Mouse (Mus musculus) right cerebral cortex, postnatal 14 days (tissue): ENCODE data around the gene 2010111I01Rik.
"Not testable (repeated sequence)": the region's sequence is repeated elsewhere in the genome, so short reads cannot be mapped to it uniquely, and the experiment has no call there.

ENCODE experiments used
- DNase-seq: peaks from one replicate; pipeline ENCODE4 v3.0.0; 2022

Gene 2010111I01Rik

GRCm38 (mm10) chr13:62956776-62957175 is 7.9 kb upstream of the 2010111I01Rik start:
- DNase-seq, result no peak

- DNase-seq, result no peak
Observed at GRCm38 (mm10) chr13:62963358-62963757, 1.3 kb upstream of the 2010111I01Rik start.

GRCm38 (mm10) chr13:62968223-62968622 is 3.5 kb downstream of the 2010111I01Rik start:
- DNase-seq, result no peak

DNA sequence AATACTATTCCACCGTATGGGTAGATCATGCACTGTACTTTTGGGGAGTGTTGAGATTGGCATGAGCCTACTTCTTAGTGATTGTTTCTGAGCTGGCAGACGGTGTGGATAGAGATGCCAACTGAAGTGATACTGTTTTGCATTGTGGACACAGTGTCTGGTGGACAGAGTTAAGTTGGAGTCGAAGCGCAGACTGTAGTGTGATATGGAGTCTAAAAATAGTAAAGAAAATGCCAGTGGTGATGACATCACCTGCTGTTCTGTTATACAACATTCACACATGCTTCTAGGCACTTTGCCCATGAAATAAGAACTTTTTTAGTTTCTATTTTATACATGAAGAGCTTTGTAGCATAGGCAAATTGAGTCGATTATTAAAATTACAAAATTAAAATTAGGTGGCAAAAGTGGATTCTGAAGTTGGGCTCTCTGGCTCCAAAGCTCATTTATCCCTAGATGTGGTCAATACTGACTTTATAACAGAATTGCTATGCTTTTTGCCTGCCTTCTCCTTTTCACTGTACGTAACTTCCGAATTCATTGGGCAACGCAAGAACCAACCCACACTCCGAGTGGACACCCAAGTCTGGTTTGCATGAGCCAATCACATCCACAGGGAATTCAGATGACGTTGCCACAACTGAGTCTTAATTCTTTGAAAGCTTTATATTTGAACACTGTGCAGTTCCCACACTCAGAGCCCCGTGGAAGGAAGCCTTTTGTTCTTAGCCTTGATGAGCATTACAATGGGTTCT is 6.0 kb downstream of the 2010111I01Rik start:
- no peak for DNase-seq

DNA sequence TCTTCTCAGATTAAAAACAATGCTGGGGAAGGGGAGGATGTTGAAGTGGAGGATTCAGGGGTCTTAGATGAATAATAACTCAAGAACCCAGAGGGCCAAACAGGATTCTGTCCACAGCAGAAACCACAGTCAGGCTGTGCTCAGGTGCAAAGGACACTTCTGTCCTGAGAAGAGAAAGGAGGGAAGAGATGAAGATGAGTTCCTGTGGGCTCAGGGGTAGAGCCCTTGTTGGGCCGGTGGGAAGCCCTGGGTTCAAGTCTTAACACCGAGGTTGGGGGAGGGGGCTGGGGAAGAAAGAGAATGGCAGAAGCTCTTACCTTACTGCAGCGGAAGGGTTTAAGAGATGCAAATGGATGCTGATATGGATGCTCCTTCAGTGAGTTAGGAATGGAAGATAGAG is 7.7 kb downstream of the 2010111I01Rik start:
- DNase-seq, result no peak

GRCm38 (mm10) chr13:62973111-62973510 is 8.4 kb downstream of the 2010111I01Rik start:
- no peak for DNase-seq

- DNase-seq, result no peak
Observed at GRCm38 (mm10) chr13:62978104-62978503, 13.4 kb downstream of the 2010111I01Rik start.

DNA sequence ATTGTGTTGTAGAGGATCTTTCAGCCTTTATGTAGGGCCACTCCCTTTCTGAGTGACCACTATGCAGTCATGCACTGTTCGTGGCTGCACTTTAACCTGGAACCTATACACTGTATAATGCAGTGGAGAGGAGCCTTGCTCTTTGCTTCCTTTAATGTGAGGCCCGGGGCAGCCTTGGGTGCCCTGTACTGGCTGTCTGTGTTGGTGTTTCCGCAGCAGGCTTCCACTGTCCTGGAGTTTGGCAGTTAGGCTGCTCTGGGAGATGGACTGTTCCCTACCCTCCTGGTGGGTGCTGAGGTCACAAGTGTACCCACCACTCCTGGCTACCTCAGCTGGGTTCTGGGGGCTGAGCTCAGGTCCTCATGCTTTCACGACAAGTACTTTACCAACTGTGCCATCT is 14.1 kb downstream of the 2010111I01Rik start:
- no peak for DNase-seq

GRCm38 (mm10) chr13:62979215-62979614 is 14.5 kb downstream of the 2010111I01Rik start:
- no peak for DNase-seq

GRCm38 (mm10) chr13:62980131-62980530 is 15.4 kb downstream of the 2010111I01Rik start:
- no peak for DNase-seq

GRCm38 (mm10) chr13:62984485-62984884 is 19.8 kb downstream of the 2010111I01Rik start:
- no peak for DNase-seq

GRCm38 (mm10) chr13:62989891-62990490 is 25.3 kb downstream of the 2010111I01Rik start:
- no peak for DNase-seq

GRCm38 (mm10) chr13:62993543-62994477 is 29.1 kb downstream of the 2010111I01Rik start:
- no peak for DNase-seq

DNA sequence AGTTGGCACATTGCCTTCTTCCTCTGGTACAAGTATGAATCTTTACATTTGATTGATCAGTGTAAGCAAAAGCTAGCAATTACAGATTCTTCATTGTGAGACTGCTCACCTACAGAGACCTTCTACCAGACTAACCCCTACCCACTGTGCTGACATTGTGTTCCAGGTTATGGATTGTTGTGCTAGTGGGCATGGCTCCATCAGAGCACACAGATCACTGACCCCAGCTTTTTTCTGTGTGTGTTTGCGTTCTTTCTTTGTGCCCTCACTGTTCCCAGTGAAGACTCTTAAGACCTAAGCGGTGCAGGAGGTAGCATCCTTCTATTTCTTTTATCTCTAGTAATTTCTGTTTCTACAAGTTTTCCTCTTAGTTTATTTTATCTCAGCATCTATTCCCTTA is 32.1 kb downstream of the 2010111I01Rik start:
- no peak for DNase-seq

GRCm38 (mm10) chr13:63007491-63007890 is 42.8 kb downstream of the 2010111I01Rik start:
- not testable (repeated sequence) for DNase-seq

GRCm38 (mm10) chr13:63010345-63011090 is 45.8 kb downstream of the 2010111I01Rik start:
- DNase-seq, result no peak

GRCm38 (mm10) chr13:63014353-63014752 is 49.7 kb downstream of the 2010111I01Rik start:
- no peak for DNase-seq

- DNase-seq, result no peak
Observed at GRCm38 (mm10) chr13:63015362-63015761, 50.7 kb downstream of the 2010111I01Rik start.

DNA sequence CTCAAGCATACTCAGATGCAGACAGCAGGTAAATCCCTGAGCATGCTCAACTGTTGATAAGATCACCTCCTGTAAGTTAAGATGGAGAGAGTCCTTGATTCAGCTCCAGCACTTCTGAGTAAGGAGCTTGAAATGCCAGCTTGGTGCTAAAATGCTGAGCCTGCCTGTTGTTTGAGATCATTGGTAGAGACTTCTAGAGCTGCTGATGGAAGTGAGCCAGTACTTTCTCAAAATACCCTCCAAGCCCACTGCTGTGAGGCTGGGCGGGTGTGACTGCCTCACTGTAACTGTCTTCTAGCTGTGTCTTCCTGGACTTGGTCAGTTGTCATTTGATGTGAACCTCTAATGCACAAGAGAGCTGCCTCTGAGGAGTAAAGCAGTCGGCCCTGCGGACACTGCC is 51.4 kb downstream of the 2010111I01Rik start:
- DNase-seq, result peak; percentile 14

DNA sequence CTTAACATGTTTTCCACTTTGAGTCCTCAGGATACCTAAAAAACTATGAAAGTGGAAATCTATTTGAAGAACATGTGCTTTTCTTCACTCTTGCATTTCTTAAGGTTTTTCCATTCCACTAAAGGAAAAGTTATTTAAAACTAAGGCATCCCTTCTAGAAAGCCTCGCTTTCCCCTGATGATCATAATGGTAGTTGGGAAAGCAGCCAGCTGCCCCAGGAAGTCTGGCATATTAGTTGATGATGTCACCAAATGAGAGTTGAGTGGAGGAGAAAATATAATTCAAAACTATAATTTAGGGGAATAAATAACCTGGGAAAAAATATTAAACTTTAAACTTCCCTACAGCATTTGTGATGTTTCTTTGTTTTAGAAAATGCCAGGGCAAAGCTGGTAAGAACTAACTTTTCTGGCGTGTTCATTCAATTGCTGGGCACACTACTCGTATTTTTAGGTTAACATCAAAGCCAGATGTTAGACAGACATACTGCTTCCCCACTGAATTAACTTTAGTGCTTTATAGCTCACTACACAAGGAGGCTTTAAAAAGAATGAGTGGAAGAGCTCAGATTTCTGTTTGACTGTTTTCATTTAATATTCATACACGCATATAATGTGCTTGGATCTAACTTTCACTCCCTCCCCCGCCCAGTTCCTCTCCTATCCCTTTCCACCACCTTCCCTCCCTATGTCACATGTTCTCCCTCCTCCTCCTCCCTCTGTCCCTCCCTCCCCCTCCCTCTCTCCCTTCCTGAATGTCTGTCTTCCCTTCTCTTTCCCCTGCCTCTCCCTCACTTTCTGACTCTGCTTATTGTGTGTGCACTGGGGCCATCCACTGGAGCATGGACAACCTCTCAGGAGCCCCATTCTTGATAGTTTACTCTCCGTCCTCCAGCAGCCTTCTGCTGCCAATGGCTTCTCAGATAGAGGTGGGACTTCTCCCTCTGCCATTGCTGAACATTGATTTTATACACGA is 58.8 kb downstream of the 2010111I01Rik start:
- no peak for DNase-seq

- DNase-seq, result no peak
Observed at GRCm38 (mm10) chr13:63030023-63030422, 65.3 kb downstream of the 2010111I01Rik start.
